11 mouse cellular contexts compared by ENCODE assay signal in the genomic region with DNA sequence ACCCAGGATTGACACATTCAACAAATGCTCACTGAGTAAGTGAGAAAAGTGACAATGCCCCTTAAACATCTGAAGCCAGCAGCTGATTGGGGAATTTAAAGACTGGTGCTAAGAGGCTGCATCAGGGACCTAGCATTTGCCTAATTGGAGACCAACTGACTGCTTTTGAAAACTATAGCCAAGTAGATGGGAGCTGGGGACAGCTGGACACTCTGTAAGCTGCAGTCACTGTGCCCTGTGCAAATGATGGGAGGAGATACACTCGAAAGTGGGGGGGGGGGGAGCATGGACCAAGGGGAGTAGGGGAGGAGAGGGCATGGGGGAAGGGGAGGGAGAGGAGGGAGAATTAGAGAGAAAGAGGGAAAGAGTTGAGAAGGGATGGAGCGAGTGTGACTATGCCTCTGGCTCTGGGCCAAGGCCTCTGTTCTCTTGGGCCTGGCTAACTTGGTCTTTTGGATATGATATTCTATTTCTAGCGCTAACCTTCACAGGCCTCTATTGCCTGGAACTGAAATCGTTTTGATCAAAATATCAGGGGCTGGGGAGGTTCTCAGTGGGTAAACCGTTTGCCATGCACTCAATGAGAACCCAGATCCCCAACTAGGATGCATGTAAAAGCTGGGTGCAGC. TPM values are rescaled to one million over a fixed set of nuclear protein-coding genes. Genes with fewer than 3 reads are reported as not detected.
DNase-seq lines count a peak whose midpoint lies in the region; ATAC-seq and TF ChIP-seq lines count a peak whose summit lies in the region.
"Had no signal": no experiment of that assay in that cellular context is flagged by ENCODE, and none has a peak within 500 bp of the region (broad histone marks: within the 10 kb centered on the region; RNA-seq: fewer than 3 reads in every experiment).

No protein-coding gene starts in this region.

- peaks cover 6% of the 10 kb centered on the region; the same call in 1 of the 2 replicates for H3K4me1 ChIP-seq in heart, postnatal 0 days (ENCODE audit: control insufficient read depth, insufficient read depth)

- H3K27ac ChIP-seq in heart, postnatal 0 days (ENCODE audit: low read depth) = peak overlapping the region; percentile 63
- no peak overlapping the region for H3K27ac ChIP-seq in left cerebral cortex, adult 2 months

- H3K4me2 ChIP-seq in heart, postnatal 0 days (ENCODE audit: low read depth, low read length) = no peak overlapping the region

- TF ChIP-seq EP300 in heart, postnatal 0 days (IDR thresholded peaks at IDR 0.05; ENCODE audit: low read depth) = no peak

- no peak overlapping the region for H3K9ac ChIP-seq in heart, postnatal 0 days (replicated peaks; ENCODE audit: low read depth, low read length)

- intact Hi-C loops in left cerebral cortex, adult 2 months (cut with DNase I) = no loop called here

- no peaks in the 10 kb centered on the region for H3K9me3 ChIP-seq in heart, postnatal 0 days (replicated peaks; ENCODE audit: control insufficient read depth, low read length)

- no peak for TF ChIP-seq CTCF in heart, postnatal 0 days (IDR thresholded peaks at IDR 0.05; ENCODE audit: low read depth)
- TF ChIP-seq CTCF in left cerebral cortex, adult 2 months (IDR thresholded peaks at IDR 0.05) = no peak

- H3K36me3 ChIP-seq in heart, postnatal 0 days (replicated peaks; ENCODE audit: control insufficient read depth, insufficient read depth, low read length) = peaks cover 49% of the 10 kb centered on the region

- peak; percentile 67; the same call in 1 of the 2 replicates for ATAC-seq in heart, postnatal 0 days (ENCODE audit: insufficient read depth, low read depth)
- ATAC-seq in megakaryocyte-erythroid progenitor cell, adult 5-6 weeks (replicated peaks; ENCODE audit: low FRiP score, low TSS enrichment, poor library complexity, severe bottlenecking) = no peak
- ATAC-seq: intestine, embryonic 16.5 days had no signal

- no peaks in the 10 kb centered on the region for H3K27me3 ChIP-seq in heart, postnatal 0 days (ENCODE audit: control insufficient read depth, insufficient read depth, low read length)

- DNase-seq in cerebellum, postnatal 10 days = peak; percentile 40 to 44
- no peak for DNase-seq in cerebellum, postnatal 4 days (ENCODE audit: low spot score in 2 of 2)
- peak; percentile 28 for DNase-seq in kidney, postnatal 10 days
- DNase-seq in kidney, adult 9 months = no peak
- peak; percentile 47 for DNase-seq in adrenal gland, postnatal 14 days
- DNase-seq in heart, postnatal 0 days (ENCODE audit: low spot score) = peak; percentile 73
- no peak for DNase-seq in left cerebral cortex, adult 2 months (ENCODE audit: extremely low spot score in 1 of 2, low spot score in 2 of 2)

- 22% methylated on average over 5 of the region's 5 CpGs for WGBS in heart, postnatal 0 days

- no peak overlapping the region for H3K4me3 ChIP-seq in heart, postnatal 0 days (ENCODE audit: low read depth, low read length)
- H3K4me3 ChIP-seq in left cerebral cortex, adult 2 months = no peak overlapping the region

RNA-seq across cellular contexts. Expression of a gene that starts 22.3 kb away (rescaled TPM):
- total RNA-seq in adrenal gland, postnatal 14 days (2021) = 4.5 and 5.1 TPM in 2 replicates
- total RNA-seq in heart, postnatal 0 days (2014; rRNA removed; ENCODE audit: low replicate concordance) = 97.9 and 117 TPM in 2 replicates
- polyA plus RNA-seq in heart, postnatal 0 days (2015; fragmentation: Nextera tagmentation; extraction: Ambion mirVana) = 135 and 143 TPM in 2 replicates
- total RNA-seq in left cerebral cortex, adult 2 months (2021) = under 1 TPM in 1 of 2 experiments, not detected in 1; 0.14 TPM
- total RNA-seq in megakaryocyte-erythroid progenitor cell, adult 5-6 weeks (2014; fragmentation: Nextera tagmentation) = not detected in 2 replicates
- total RNA-seq in megakaryocyte-erythroid progenitor cell, adult 5-6 weeks (2017) = not detected in 2 replicates
- total RNA-seq: left cerebral cortex, postnatal 36 days; megakaryocyte, adult 5-6 weeks had no signal

Comparison
In these comparisons a context has a peak if more than half of its experiments do, and no peak if none do; other contexts are left out.
1. DNase-seq: peak in cerebellum, postnatal 10 days (2 of 2), kidney, postnatal 10 days (single experiment), adrenal gland, postnatal 14 days (single experiment) and heart, postnatal 0 days (single experiment); none in cerebellum, postnatal 4 days (0 of 2), kidney, adult 9 months (single experiment) and left cerebral cortex, adult 2 months (0 of 2).
2. RNA of a gene that starts 22.3 kb away (total RNA-seq): 97.9 to 117 TPM in heart, postnatal 0 days; 4.5 to 5.1 TPM in adrenal gland, postnatal 14 days, 0.14 TPM in left cerebral cortex, adult 2 months and not detected in megakaryocyte-erythroid progenitor cell, adult 5-6 weeks; every median in the first group is over 10 times any median in the second.